Mouse (Mus musculus): ENCODE results near the gene Orc3.

The Orc3 gene

DNA sequence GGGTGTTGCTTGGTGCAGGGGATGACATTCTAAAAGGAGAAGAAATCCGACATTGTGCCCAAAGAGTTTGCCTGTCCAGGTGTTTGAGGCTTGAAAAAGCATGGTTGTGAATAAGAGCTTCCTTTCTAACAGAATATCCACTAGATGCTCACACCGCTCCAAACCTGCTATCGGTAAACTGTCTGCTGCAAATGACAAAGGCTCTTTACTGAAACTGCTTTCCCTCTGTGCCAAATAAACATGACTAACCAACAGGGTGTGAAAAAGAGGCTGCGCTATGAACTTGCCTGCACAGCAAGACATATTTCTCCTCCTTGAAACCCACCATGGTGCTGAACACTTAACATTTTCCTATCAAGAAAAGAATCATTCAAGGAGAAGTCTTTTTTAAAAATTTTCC lies 91.2 kb downstream of the Orc3 start:
- in situ Hi-C loops (cut with MboI; ENCODE audit: unreplicated experiment in 2 of 2) = no loop called here

DNA sequence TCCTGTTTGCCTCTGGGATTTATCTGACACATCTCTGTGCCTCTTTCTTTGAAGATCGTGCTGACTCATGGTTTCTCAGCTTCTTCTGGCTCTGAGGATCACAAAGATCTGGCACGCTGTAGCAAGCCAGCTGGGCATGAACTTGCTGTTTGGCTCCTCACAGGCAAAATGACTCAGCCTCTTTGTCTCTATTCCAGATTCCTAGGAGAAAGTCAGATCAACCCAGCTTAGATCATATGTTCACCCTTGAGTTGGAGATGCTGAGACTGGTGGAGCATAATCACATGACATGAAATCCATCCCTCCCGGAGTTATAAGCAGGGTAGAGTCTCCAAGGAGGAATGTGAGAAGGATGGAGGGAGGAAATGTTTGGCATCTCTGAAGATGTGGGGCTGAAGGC lies 91.9 kb downstream of the Orc3 start:
- in situ Hi-C loops (cut with MboI; ENCODE audit: unreplicated experiment in 2 of 2) = no loop called here

All from v-Abl transformed pro-B cells (cell line).